Mouse (Mus musculus) kidney, postnatal 10 days (tissue): ENCODE results near the gene Tenm3.

Experiments used
- DNase-seq: peaks from one replicate; pipeline ENCODE4 v3.0.0; 2021; ENCODE audit warnings: mixed read lengths

Gene Tenm3

DNA sequence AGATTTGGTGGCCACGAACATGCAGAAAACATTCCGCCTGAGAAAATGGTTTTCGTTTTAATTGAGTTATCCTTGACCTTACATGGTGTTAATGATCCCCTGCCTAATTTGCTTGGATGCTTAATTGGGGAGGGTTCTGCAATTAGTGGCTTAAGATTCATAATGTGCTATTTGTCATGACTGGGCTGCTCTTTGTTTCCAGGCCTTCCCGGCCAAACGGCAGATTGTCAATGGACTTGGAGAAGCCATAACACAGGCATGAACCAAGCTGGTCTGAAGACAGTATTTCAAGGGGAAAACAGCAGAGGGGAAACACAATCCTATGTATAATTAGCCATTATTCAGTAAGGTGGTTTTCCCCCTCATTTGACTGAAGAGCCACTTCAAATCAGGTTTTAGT lies 606.8 kb downstream of the Tenm3 start:
- DNase-seq = no peak

DNA sequence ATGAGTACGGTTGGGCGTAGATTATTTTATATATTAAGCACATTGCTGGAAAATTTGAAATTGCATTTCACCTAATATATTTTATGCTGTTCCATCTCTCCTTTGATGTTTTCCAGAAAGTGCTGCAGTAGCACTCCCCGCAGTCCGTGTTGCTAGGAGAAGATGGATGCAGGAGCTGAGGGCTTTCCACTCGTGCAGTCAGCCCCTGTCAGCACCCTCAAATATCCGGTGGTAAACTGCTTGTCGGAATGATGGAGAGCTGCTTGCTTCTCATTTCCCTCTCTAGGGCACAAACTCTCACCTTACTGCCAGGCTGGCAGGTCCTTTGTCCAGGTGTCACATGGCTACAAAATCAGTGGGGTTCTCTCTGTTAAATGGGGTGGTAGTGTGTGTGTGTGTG lies 610.8 kb downstream of the Tenm3 start:
- no peak for DNase-seq

GRCm38 (mm10) chr8:48231882-48232281 lies 611.9 kb downstream of the Tenm3 start:
- no peak for DNase-seq

GRCm38 (mm10) chr8:48231389-48231788 lies 612.4 kb downstream of the Tenm3 start:
- no peak for DNase-seq

DNA sequence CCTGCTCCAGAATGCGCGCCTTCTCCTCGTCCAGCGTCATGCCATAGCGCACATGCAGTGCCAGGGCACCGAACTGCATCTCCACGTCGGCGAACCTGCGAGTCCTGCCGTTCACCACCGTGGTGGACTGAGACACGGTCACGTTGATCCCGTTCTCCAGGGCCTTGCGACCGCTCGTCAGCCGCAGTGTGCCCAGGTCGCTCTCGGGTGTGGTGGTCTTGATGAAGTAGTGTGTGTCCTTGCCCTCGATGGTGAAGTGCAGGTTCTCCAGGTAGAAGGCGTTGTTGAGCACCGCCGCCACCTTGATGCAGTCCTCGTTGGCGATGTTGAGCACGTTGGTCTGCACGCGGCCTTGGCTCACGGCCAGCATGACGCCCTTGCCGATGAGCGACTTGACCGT lies 615.1 kb downstream of the Tenm3 start:
- no peak for DNase-seq

DNA sequence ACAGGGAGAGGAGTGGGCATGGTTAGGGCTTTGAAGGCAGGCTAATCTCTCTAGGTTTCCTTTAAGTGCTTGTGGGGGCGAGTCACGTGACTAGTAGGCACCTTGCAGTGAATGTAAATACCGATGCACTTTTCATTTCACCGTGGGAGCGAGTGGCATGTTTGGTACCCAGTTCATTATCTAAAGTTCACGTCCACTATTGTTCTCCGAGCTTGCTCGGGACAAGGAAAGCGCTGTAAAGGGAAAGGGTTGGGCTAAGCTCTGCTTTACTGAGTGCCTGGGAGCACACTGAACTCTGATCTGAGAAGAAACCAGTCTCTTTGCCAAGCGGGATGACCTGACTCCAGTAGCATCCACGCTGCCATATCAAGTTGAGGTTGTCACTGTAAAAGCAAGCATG lies 619.0 kb downstream of the Tenm3 start:
- no peak for DNase-seq

- peak; percentile 95 for DNase-seq
These were observed 621.4 kb downstream of the Tenm3 start for GRCm38 (mm10) chr8:48222429-48222769.

GRCm38 (mm10) chr8:48221724-48222428 lies 621.9 kb downstream of the Tenm3 start:
- DNase-seq = no peak

DNA sequence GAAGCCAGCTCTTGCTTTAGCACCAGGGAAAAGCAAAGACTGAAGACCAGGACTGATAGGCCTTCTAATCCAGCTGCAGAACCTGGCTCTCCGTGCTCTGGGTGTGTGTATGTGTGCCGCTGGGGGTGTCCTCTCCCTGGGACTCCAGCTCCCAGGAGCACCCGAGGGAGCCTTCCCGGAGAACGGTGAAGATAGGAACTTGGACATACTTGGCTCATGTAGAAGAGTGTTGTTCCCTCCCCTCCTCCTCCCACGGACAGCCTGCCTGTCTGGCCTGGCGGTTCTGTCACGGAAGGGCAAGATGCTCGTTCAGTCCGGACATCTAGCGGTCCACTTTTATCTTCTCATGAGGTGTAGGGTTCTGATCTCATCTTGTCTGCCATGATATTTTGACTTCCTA lies 622.4 kb downstream of the Tenm3 start:
- peak; percentile 21 for DNase-seq

DNA sequence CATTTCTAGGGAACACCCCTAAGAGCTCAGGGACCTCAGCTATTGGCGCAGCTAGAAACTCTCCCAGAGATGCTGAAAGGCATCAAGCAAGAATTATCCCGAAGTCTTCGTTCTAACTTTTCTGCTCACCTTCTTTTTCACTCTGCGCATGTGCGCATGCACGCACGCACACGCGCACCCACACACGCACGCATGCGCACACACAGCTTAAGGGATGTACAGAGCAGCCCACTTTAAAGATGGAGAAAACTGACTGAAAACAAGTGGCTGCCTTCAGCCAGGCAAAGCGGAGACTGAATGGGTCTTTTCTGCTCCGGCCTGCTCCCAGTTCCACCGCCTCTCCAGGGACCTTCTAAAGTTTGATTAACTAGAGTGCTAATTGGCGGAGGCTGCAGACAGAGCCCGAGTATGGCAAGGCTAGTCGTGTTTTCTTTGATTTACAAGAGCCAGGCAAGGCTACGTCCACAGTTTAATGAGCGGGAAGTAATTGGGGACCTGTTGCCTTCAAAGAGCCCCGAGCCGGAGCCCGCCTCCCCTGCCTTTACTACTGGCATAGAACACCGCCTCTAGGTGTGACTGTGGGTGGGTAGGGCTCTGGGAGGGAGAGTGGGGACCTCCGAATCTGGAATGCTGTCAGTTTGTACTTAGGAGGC lies 623.1 kb downstream of the Tenm3 start:
- no peak for DNase-seq

GRCm38 (mm10) chr8:48215071-48215501 lies 628.7 kb downstream of the Tenm3 start:
- DNase-seq = no peak

- no peak for DNase-seq
These were observed 629.4 kb downstream of the Tenm3 start for GRCm38 (mm10) chr8:48214386-48214785.

- no peak for DNase-seq
These were observed 631.8 kb downstream of the Tenm3 start for GRCm38 (mm10) chr8:48211931-48212330.

DNA sequence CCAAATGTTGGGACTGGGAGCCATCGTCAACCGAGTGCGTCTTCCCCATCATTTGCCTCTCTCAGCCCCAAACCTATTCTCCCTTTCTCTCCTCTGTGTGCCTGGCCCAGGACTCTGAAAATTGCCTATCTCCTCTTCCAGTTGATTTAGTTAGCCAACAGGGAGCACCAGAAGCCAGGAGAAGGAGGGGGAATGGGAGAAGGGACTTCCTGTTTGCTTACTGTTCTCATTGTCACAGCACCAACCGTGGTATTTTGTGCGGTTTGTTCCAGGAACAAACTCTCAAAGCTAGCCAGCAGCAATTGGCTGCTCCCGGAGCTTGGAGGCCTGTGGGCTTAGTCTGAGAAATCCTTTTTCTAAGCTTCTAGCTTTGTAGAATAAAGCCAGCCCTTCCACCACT lies 636.2 kb downstream of the Tenm3 start:
- no peak for DNase-seq

DNA sequence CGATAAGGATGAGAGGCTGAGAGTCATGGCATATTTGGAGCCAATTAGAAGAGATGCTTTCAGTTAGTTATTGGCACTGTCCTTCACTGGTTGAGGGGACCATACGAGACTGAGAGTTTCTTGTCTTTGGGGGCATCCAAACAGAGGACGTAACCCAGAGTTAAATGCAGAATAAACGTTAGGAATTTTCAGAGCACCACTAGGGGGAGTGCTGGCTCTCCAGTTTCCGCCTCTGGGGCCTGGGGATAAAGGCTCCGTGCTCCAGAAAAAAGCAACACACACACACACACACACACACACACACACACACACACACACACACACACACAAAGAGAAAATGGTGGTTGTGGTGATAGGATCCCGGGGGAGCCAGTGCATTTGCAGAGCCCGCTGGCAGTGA lies 636.8 kb downstream of the Tenm3 start:
- no peak for DNase-seq

- no peak for DNase-seq
These were observed 638.9 kb downstream of the Tenm3 start for GRCm38 (mm10) chr8:48204838-48205345.

DNA sequence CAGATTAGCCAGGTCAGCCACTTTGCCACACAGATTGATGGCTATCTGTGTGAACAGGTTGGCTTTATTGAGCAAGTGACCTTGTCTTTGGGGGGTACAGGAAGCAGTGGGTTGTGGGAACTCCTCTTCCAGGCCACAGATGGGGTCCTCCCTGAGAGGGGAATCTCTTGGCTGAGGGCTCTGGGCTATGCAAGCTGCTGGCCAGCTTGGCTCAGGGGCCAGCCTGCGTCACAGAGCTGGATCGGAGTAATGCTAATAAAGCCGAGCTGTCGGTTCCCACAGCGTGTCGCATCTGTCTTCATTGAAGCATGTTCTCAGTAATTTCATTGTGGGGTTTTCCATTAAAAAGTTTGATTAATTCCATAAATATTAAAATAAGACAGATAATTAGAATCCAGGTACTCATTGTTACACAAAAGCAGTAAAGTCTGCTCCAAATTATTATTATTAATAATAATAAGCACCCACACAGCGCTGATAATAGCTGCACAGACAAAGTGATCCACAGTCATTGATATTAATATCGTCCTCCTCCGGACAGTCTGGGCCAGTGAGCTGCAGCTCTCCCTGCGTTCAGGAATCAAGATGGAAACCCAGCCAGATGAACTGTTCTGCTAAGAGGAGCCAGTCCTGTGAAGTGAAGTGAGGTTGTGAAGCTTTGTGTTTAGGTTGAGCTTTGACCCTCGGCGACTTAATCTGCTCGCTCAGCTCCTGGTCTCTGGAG lies 639.5 kb downstream of the Tenm3 start:
- DNase-seq = no peak

DNA sequence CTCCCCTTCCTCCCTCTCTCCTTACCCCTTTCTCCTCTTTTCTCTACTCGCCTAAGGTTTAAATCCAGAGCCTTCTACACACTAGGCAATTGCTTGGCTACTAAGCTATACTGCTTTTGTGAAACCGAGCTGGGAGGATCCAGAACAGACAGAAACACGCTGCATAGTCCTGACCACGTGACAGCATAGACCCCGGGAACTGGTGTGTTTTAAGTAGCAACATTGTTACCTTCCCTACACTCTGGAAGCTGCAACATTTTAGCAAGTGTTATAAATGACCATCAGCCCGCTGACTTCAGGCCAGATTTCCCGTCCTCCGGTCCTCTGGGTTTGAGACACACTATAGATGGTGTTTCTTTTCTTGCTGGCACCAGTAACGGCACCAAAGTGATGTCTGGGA lies 640.1 kb downstream of the Tenm3 start:
- DNase-seq = no peak

DNA sequence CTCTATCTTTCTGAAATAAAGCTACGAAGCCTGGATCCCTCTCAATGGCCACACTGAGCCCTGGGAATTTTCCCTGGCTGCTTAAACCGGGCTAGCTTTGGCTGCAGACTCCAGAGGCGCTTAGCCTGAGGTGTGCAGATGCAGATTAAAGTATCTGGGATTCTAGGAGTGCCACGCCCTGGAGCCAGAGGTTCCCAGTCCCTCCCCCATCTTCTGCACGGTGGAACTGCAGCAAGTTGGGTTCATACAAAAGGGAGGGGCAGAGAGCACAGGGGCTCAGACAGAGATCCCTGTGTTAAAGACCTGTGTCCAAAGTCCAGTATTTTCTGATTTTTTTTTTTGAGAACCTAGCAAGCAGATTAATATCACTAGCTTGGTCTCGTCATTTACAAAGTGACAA lies 640.6 kb downstream of the Tenm3 start:
- no peak for DNase-seq

DNA sequence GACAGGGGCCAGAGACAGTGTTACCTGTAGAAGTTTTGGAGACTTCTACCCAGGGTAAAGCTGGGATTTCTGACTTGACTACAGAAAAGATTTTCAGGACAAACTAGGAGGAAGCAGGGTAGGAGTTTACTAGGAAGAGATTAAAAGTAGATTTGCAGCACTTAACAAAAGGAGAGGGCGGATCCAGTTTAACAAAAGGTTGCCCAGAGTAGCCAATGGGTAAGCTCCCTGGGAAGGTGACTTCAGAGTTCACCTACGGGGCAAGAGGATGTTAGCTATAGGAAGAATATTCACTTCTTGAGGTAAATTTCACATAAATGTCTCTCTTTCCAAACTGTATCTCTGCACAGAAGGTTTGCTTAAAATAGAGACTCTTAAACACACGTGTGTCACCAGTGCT lies 641.1 kb downstream of the Tenm3 start:
- no peak for DNase-seq

- DNase-seq = no peak
These were observed 644.6 kb downstream of the Tenm3 start for GRCm38 (mm10) chr8:48199171-48199570.

DNA sequence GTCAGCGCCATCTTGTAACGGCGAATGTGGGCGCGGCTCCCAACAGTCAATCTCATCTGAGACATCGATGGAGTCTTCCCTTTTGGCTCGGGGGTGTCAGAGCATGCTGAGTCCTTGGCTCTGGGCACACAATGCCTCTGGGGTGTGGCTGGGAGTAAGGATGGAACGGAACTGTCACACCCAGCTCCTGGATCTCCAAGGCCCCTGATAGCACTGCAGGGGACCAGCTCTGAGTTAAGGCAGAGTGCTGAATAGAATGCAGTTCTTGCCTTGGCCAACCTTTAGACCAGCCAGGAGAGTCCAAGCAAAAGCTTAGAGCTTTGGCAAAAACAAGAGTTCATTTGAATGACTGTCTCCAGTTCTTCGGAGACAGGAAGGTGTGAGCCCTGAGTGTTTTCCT lies 647.8 kb downstream of the Tenm3 start:
- DNase-seq = no peak

DNA sequence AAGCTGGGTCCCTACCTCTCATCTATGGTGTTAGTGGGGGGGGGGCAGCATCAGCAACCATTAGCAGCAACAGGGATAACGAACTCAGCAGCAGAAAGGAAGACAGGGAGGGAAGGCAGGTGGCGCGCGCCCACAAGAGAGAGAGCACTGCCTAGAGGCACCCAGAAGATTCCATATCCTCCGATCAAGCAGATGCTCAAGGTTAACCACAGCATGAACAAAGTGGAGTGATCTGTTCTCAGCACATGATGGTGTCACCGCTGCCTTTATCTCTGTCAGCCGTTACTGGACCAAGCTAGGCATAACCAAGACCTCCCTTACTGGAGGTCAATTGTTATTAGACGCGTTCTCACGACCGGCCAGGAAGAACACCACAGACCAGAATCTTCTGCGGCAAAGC lies 655.2 kb downstream of the Tenm3 start:
- no peak for DNase-seq

GRCm38 (mm10) chr8:48183758-48184157 lies 660.0 kb downstream of the Tenm3 start:
- no peak for DNase-seq
